Mouse (Mus musculus): Measurements from ENCODE around the gene Ggcx.

Ggcx gene

DNA sequence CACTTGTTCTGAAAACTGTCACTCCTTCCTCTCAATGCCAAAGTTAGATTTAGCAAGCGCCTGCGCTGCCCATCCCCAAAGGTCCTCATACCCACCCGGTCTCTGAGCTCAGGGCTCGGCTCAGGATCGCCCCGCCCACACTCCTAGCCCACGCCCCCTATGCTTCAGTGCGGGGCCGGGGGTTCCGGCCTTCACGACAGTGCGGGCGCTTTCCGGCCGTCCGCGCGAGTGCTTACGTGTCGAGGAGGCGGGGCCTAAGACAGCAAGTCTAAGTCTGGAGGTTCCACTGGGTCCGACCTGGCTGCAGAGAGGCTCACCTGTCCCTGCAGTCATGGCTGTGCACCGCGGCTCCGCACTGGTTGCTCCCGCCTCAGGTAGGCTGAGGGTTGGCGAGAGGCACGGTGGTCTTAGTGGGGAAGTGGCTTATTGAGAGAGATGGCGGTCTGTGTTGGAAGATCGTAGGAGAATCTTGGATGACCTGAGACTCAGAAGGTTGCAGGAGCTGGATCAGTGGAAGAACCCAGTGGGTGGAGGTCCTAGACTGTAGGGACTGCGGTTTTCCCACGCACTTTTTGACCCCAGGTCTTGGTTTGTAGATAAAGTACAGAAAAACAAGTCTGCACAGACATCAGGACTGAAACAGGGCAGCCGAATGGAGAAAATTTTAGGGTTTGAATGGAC lies at the start of gene Ggcx:
Gene Ggcx (plus strand): TSS at position 233 of the 681 bp plus-strand sequence.
- DNase-seq (ENCODE audit: low spot score in 2 of 2) = peak; percentile 86 to 90

GRCm38 (mm10) chr6:72364985-72365384 lies 49.1 kb upstream of the Ggcx start:
- DNase-seq (ENCODE audit: low spot score in 2 of 2) = no peak

DNA sequence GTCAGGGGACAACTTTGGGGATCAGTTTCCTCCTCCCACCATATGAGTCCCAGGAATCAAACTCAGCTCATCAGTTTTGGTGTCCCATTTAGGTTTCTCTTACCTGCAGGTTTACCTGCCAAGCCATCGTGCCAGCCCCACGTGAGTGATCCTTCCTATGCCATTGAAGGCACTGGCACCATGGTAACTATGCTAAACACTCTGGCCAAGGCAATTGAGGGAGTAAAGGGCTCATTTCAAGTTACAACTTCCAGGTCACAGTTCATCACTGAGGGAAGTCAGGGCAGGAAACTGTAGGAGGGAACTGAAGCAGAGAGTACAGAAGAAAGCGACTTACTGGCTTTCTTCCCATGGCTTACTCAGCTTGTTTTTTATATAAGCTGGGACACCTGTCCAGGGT lies 47.8 kb upstream of the Ggcx start:
- DNase-seq (ENCODE audit: low spot score in 2 of 2) = no peak

GRCm38 (mm10) chr6:72366844-72367443 lies 47.2 kb upstream of the Ggcx start, which contains the start of gene Rnf181:
Gene Rnf181, minus strand, starts transcription at chr6:72366956.
- no peak for DNase-seq (ENCODE audit: low spot score in 2 of 2)

DNA sequence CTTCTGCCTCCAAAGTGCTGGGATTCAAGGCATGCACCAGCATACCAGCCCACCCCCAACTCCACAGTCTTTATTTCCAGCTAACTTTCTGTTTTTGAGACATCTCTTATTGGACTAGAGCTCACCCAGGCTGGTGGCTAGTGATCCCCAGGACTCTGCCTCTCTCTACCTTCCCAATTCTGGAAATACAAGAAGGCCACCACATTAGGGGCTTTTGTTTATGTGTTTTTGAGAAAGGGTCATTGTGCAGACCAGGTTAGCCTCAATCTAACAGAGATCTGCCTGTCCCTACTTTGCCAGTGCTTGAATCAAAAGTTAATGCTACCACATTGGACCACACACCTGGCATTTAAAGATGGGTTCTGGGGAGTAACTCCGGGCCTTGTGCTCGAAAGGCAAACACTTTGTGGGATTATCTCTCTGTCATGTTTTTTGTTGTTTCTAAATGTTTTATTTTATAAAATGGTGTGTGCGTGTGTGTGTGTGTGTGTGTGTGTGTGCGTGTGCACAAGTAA lies 46.6 kb upstream of the Ggcx start:
- no peak for DNase-seq (ENCODE audit: low spot score in 2 of 2)

- no peak for DNase-seq (ENCODE audit: low spot score in 2 of 2)
Measured at GRCm38 (mm10) chr6:72369557-72369956, 44.6 kb upstream of the Ggcx start.

DNA sequence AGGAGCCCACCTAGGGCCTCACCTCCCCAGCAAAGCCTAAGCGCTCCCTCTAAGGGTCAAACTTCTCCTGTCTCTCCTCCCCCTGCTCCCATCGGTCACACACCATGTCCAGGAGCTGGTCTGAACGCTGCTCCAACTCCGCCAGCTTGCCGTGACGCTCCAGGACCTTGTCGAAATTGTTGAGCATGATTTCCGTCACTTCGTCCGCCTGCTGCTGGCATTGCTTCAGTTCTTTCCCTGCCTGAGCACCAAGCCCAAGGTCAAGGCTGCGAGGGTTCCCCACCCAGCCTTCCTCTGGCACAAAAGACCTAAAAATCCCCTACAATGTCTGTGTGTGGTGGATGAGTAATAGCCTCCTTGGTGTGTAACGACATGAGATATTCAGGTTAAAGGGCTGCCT lies 44.0 kb upstream of the Ggcx start:
- DNase-seq (ENCODE audit: low spot score in 2 of 2) = no peak

- DNase-seq (ENCODE audit: low spot score in 2 of 2) = no peak
Measured at GRCm38 (mm10) chr6:72371147-72371546, 43.0 kb upstream of the Ggcx start.

DNA sequence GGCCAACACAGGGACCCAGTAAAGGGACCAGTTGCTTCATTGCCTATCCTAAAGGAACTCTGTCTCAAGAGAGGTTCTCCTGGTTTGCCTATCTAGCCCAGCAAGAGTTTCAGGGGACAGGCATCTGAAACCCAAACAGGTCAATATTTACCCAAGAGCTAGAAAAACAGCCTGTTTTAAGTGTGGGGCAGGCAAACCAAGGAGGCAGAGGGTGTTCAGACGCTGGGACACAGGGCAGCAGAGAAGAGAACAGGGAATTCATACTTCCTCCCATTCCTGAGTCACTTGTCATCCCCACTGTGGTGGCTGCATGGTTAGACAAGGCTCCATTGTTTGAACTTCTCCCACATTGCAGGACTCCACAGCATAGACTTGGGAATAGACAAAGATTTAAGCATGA lies 42.5 kb upstream of the Ggcx start:
- no peak for DNase-seq (ENCODE audit: low spot score in 2 of 2)

DNA sequence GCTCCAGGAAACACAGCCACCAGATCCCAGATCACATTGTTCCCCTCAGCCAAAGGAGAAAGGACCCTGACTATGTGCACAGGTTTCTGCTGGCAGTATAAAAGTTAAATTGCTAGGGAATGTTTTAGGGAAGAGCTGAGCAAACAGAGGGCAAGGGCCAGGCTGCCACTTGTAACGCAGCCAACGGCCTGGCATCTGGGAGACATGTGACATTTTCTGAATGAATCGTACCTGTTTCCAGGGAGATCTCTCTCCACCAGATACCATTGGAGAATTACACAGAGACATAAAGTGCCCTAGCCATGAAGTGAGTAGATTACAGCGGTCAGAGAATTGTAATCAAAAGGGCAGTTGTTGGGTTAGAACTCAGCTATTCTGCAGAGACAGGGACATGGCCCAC lies 40.9 kb upstream of the Ggcx start:
- DNase-seq (ENCODE audit: low spot score in 2 of 2) = no peak

GRCm38 (mm10) chr6:72374206-72374605 lies 39.9 kb upstream of the Ggcx start:
- DNase-seq (ENCODE audit: low spot score in 2 of 2) = no peak

DNA sequence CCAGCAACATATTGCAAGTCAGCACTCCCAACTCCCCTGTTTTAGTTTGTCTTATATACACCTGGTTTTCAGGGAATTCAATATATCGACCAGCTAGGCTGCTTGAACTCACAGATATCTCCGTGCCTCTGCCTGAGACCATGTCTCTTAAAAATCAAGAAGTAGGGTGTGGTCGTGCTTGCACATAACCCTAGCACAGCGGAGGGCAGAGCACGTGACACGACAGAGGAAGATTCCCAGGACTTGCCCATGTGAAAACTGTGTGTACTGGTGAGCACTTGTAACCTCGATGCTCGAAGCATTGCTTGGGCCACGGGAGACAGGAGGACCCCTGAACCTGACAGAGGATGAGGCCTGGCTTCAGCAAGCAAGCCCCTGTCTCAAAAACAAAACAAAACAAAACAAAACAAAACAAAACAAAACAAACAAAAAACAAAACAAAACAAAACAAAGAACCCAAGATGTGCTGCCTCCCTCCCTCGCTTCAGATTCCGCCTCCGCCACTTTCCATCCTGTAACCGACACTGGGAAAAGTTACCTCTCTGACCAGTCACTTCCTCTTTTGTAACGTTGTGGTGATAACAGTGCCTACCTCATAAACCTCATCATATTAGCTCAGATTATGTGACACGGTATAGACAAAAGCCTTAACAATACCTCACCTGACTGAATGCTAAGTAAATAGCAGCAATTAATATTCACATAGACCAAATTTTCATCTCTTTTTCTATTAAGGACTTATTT lies 39.1 kb upstream of the Ggcx start:
- DNase-seq (ENCODE audit: low spot score in 2 of 2) = no peak

GRCm38 (mm10) chr6:72378510-72379234 lies 35.4 kb upstream of the Ggcx start:
- DNase-seq (ENCODE audit: low spot score in 2 of 2) = no peak

GRCm38 (mm10) chr6:72379377-72380130 lies 34.6 kb upstream of the Ggcx start:
- DNase-seq (ENCODE audit: low spot score in 2 of 2) = no peak

DNA sequence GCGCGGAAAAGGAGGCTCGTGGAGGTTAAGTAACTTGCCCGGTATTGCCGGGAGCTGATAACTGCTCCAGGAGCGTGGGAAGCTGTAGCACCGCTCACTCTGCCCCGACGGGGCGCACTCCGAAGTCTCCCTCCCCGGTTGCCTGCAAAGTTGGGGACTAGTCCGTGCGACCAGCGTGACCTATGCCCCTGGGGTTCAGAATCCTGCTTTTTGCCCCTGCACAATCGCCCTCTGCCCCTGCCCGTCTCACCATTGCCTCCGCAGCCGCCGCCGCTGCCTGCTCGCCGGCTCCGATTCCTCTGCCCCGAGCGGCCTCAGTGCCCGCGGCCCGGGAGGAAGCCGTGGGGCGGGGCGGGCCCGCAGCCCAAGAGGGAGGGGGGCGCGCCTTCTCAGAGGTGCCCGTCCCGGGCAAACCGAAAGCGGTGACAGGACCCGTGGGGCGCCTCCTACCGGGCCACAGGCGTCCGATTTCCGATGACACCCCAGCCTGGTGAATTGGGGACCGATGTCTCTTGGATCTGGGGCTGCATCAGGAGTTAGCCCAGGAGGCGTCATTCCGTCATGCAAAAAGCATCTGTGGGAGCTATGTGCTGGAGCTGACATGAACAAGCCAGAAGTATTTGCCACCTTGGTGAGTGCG lies 33.9 kb upstream of the Ggcx start, which contains the start of gene Vamp5:
Gene Vamp5 (minus strand): TSS at position 338 of the 640 bp plus-strand sequence.
- no peak for DNase-seq (ENCODE audit: low spot score in 2 of 2)

DNA sequence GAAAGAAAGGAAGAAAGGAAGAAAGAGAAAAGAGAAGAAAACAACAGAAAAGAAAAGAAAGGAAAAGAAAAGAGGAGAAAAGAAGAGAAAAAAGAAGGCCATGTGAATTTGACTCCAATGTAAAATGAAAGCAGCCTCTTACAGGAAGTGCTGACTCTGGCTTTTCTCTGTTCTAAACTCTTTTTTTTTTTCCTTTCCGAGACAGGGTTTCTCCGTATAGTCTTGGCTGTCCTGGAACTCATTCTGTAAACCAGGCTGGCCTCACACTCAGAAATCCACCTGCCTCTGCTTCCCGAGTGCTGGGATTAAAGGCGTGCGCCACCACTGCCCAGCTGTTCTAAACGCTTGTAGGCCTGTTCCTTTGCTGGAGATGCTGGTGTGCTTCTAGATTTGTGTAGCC lies 31.6 kb upstream of the Ggcx start:
- no peak for DNase-seq (ENCODE audit: low spot score in 2 of 2)

DNA sequence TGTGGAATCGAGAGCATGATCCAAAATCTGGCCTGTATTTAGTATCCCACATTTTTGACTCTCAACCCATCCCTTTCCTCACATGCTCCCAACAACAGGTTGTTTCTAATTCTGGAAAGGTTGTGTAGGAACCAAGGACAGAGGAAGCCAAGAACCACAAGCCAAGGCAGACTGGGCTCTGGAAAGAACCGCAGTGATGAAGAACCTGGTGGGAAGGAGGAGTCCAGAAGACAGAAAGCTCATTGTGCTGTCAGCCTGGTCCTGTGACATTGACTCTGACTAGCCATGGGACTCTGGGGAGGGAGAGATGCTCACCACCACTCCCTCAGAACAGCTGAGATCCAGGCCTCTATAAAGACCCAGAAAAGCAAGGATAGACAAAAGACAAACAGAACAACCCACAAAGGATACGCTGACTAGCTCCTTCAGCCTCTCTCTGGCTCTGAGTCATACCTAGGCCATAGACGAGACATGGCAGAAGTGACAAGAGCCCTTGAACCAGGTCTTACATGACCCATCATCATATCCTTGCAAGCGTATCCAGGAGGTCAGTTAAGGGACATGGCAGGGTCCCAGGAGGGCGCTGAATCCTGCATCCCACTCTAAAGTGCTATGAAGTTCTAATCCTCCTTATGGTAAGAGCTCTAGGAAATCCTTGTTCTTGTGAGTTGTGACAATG lies 30.8 kb upstream of the Ggcx start:
- no peak for DNase-seq (ENCODE audit: low spot score in 2 of 2)

DNA sequence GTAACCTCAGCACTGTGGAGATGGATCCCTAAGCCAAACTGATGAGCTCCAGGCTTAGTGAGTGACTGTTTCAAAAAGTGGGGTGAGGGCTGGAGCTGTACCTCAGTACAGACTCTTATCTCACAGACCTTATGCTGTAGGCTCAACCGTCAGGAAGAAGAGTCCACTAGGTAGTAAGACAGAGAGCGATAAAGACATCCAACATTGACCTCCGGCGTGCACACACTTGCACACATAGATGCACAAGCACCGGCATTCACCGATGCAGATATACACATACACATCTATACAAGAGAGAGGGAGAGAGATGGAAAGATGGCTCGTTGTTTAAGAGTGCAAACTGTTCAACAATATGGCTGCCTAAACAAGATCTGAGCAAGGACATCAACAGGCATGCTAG lies 30.2 kb upstream of the Ggcx start:
- DNase-seq (ENCODE audit: low spot score in 2 of 2) = no peak

- DNase-seq (ENCODE audit: low spot score in 2 of 2) = no peak
Measured at GRCm38 (mm10) chr6:72385258-72385657, 28.9 kb upstream of the Ggcx start.

GRCm38 (mm10) chr6:72386561-72386960 lies 27.5 kb upstream of the Ggcx start:
- DNase-seq (ENCODE audit: low spot score in 2 of 2) = no peak

All from frontal cortex, postnatal 14 days (tissue).